Mouse (Mus musculus) layer of hippocampus, postnatal 25 days (tissue): ENCODE results near the gene Tbc1d14. TPM values are rescaled to one million over a fixed set of nuclear protein-coding genes. Genes with fewer than 3 reads are reported as not detected.

Experiments used
- DNase-seq, 2 experiments: peaks; one replicate each; pipeline ENCODE4 v3.0.0; 2022; ENCODE audit warnings: mixed read lengths in 2 of 2, low spot score in 1 of 2; ENCODE audit errors: extremely low spot score in 1 of 2
- total RNA-seq, 2 experiments: library from RNA; stranded (reverse); gene quantifications; 2 replicates each; pipeline ENCODE4 v1.2.3; 2021

The Tbc1d14 gene
- total RNA-seq, 2 experiments from 2014 or later, result 92.4 to 104 TPM

GRCm38 (mm10) chr5:36471206-36471605, 121.9 kb downstream of the Tbc1d14 start:
- no peak for DNase-seq

GRCm38 (mm10) chr5:36465889-36466288, 127.2 kb downstream of the Tbc1d14 start:
- DNase-seq, result no peak

GRCm38 (mm10) chr5:36464709-36465661, 128.1 kb downstream of the Tbc1d14 start, which contains the start of gene Grpel1:
Gene Grpel1 (plus strand): TSS chr5:36464998.
- peak; percentile 90 to 95 for DNase-seq

- DNase-seq, result no peak
These were observed 129.7 kb downstream of the Tbc1d14 start for GRCm38 (mm10) chr5:36463391-36463790.

- peak; percentile 70 to 92 for DNase-seq
These were observed 130.3 kb downstream of the Tbc1d14 start for GRCm38 (mm10) chr5:36462810-36463209.

- DNase-seq, result no peak
These were observed 131.8 kb downstream of the Tbc1d14 start for GRCm38 (mm10) chr5:36461231-36461630.

GRCm38 (mm10) chr5:36460712-36461111, 132.4 kb downstream of the Tbc1d14 start:
- DNase-seq, result no peak

GRCm38 (mm10) chr5:36458926-36459325, 134.2 kb downstream of the Tbc1d14 start:
- DNase-seq, result peak in 1 of 2 experiments; percentile 61

GRCm38 (mm10) chr5:36457706-36458105, 135.4 kb downstream of the Tbc1d14 start:
- no peak for DNase-seq

GRCm38 (mm10) chr5:36452821-36453220, 140.3 kb downstream of the Tbc1d14 start:
- no peak for DNase-seq

- DNase-seq, result no peak
These were observed 141.1 kb downstream of the Tbc1d14 start for GRCm38 (mm10) chr5:36451872-36452389.

- DNase-seq, result no peak
These were observed 142.0 kb downstream of the Tbc1d14 start for GRCm38 (mm10) chr5:36451119-36451518.

GRCm38 (mm10) chr5:36449710-36450358, 143.2 kb downstream of the Tbc1d14 start:
- DNase-seq, result no peak

GRCm38 (mm10) chr5:36447872-36448271, 145.2 kb downstream of the Tbc1d14 start:
- DNase-seq, result no peak

GRCm38 (mm10) chr5:36446166-36446890, 146.7 kb downstream of the Tbc1d14 start:
- DNase-seq, result no peak

- no peak for DNase-seq
These were observed 148.0 kb downstream of the Tbc1d14 start for GRCm38 (mm10) chr5:36445028-36445427.

GRCm38 (mm10) chr5:36444611-36445010, 148.5 kb downstream of the Tbc1d14 start:
- no peak for DNase-seq

- no peak for DNase-seq
These were observed 152.3 kb downstream of the Tbc1d14 start for GRCm38 (mm10) chr5:36440741-36441140.
